Mouse (Mus musculus): ENCODE results near the gene Fbxw26.
"Not testable (repeated sequence)": the region's sequence is repeated elsewhere in the genome, so short reads cannot be mapped to it uniquely, and the experiment has no call there.

- TF ChIP-seq E2F4 (IDR thresholded peaks at IDR 0.05; ENCODE audit: insufficient read depth); MAX (IDR thresholded peaks at IDR 0.05; ENCODE audit: low read depth); MYOD1 (IDR thresholded peaks at IDR 0.05; ENCODE audit: control insufficient read depth in 1 of 3, insufficient read length in 2 of 3, low read depth in 2 of 3): not testable (repeated sequence)
These were observed 21.0 kb upstream of the Fbxw26 start for GRCm38 (mm10) chr9:109766841-109767240.
